Mouse (Mus musculus) ES-E14 (cell line): ENCODE data around the gene Cars2. TPM values are rescaled to one million over a fixed set of nuclear protein-coding genes. Genes with fewer than 3 reads are reported as not detected.

Experiments used
- DNase-seq: peaks from one replicate; pipeline ENCODE4 v3.0.0-alpha.2; 2013; ENCODE audit warnings: low read depth, low spot score
- H3K27ac ChIP-seq: 2 replicates; pipeline ENCODE4 v1.5.1; 2012; ENCODE audit warnings: low read depth, mild to moderate bottlenecking, low read length, moderate library complexity, mixed read lengths; ENCODE audit not compliant: poor library complexity, insufficient read depth, severe bottlenecking
- H3K36me3 ChIP-seq: 2 replicates; pipeline ENCODE4 v1.6.1; 2012; ENCODE audit warnings: mild to moderate bottlenecking, low read length, moderate library complexity, mixed read lengths; ENCODE audit not compliant: control insufficient read depth, poor library complexity, insufficient read depth, severe bottlenecking
- H3K4me1 ChIP-seq, 2 experiments: fragments of 150-350 bp in 1 of 2; sonication (generic) in 1 of 2; 2 replicates each; pipeline ENCODE4 v1.6.1; 2012; ENCODE audit warnings: low read length in 2 of 2, mild to moderate bottlenecking in 1 of 2, mixed read lengths in 1 of 2; ENCODE audit not compliant: control insufficient read depth in 2 of 2, insufficient read depth in 2 of 2, poor library complexity in 1 of 2
- H3K4me3 ChIP-seq, 2 experiments: fragments of 150-350 bp in 1 of 2; sonication (generic) in 1 of 2; 2 replicates each; pipeline ENCODE4 v1.5.1; 2012; ENCODE audit warnings: low read length in 2 of 2, low read depth in 1 of 2, mild to moderate bottlenecking in 1 of 2, mixed read lengths in 1 of 2; ENCODE audit not compliant: insufficient read depth in 1 of 2, poor library complexity in 1 of 2, severe bottlenecking in 1 of 2
- H3K9ac ChIP-seq: 2 replicates; pipeline ENCODE4 v1.6.1; 2012; ENCODE audit warnings: low read depth, mild to moderate bottlenecking, low read length, mixed read lengths; ENCODE audit not compliant: poor library complexity, insufficient read depth, severe bottlenecking
- H3K9me3 ChIP-seq: fragments of 150-350 bp; sonication (generic); 2 replicates; pipeline ENCODE4 v1.6.1; 2012; ENCODE audit warnings: low read depth, mild to moderate bottlenecking, low read length; ENCODE audit not compliant: control insufficient read depth, insufficient read depth
- CHD2 ChIP-seq: IDR thresholded peaks from 2 replicates; pipeline ENCODE4 v1.6.1; 2014; ENCODE audit warnings: mild to moderate bottlenecking, low read depth, low read length, inconsistent platforms
- HCFC1 ChIP-seq: IDR thresholded peaks from 2 replicates; pipeline ENCODE4 v1.6.1; 2012; ENCODE audit warnings: low read length, inconsistent platforms, borderline replicate concordance; ENCODE audit not compliant: insufficient read depth
- MAFK ChIP-seq: IDR thresholded peaks from 2 replicates; pipeline ENCODE4 v1.6.1; 2014; ENCODE audit warnings: mild to moderate bottlenecking, low read depth, low read length, inconsistent platforms; ENCODE audit not compliant: insufficient read depth
- ZC3H11A ChIP-seq: IDR thresholded peaks from 2 replicates; pipeline ENCODE4 v1.6.1; 2012; ENCODE audit warnings: low read depth, mild to moderate bottlenecking, inconsistent platforms, low read length, borderline replicate concordance
- ZNF384 ChIP-seq: IDR thresholded peaks from 2 replicates; pipeline ENCODE4 v1.6.1; 2012; ENCODE audit warnings: low read depth, low read length, inconsistent platforms
- in situ Hi-C, 2 experiments: fragments of 600-800 bp; cut with MboI; formaldehyde crosslinking; loops; one replicate each; pipeline ENCODE4 v1.15.1; 2025; ENCODE audit warnings: low sequenced_read_pairs in 2 of 2, inconsistent platforms in 1 of 2; ENCODE audit not compliant: unreplicated experiment in 2 of 2
- total RNA-seq: library from RNA; depleted of rRNA; stranded (reverse); fragments of 300-350 nt; gene quantifications from 2 replicates; pipeline ENCODE4 v1.2.3, GENCODE M21; 2012

Cars2 gene
- total RNA-seq, 1 experiment: 34.6 TPM

- Histone ChIP-seq H3K9me3 (no peaks in the 10 kb centered on the region), H3K9ac (peak overlapping the region; percentile 84), H3K4me1 (peaks cover 6 to 7% of the 10 kb centered on the region in 2 experiments; a peak in 1 of 4 replicates), H3K27ac (peak overlapping the region; percentile 85), H3K36me3 (peaks cover 11% of the 10 kb centered on the region), H3K4me3 (peak overlapping the region; percentile 92 to 98)
- in situ Hi-C loops: loop anchor here in 1 of 2 experiments (10.0 kb wide), 1 partner anchor 147 kb away; the partner anchor contains the start of gene 1700016D06Rik
- peak; percentile 95 for DNase-seq
- TF ChIP-seq ZC3H11A (no peak), ZNF384 (peak; percentile 99), HCFC1 (peak; percentile 77; the same call in 1 of the 2 replicates), CHD2 (peak; percentile 58; the same call in 1 of the 2 replicates)
These were observed 7.4 kb upstream of the Cars2 start for GRCm38 (mm10) chr8:11557768-11558629.

DNA sequence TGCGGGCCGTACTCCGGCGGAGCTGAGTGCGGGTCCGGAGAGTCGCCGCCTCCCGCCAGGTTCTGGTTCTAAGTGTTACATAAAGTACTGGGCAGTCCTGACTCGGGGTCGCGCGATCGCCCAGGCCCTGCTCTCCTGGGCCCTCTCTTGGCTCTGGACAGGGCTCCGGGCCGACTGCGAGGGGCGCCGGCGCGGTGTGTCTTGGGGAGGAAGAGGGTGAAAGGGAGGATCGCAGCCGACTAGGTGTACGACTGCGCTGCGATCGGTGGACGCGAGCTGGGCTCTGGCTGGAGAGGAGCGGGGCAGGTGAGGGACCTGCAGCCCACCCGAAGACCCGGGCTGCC lies 6.8 kb upstream of the Cars2 start:
- Histone ChIP-seq H3K36me3 (peaks cover 11% of the 10 kb centered on the region), H3K9me3 (no peaks in the 10 kb centered on the region), H3K4me3 (peak overlapping the region; percentile 78 to 92), H3K9ac (peak overlapping the region; percentile 84), H3K4me1 (peaks cover 6 to 7% of the 10 kb centered on the region in 2 experiments; a peak in 1 of 4 replicates), H3K27ac (peak overlapping the region; percentile 85)
- in situ Hi-C loops: loop anchor here in 1 of 2 experiments (10.0 kb wide), 1 partner anchor 147 kb away; the partner anchor contains the start of gene 1700016D06Rik
- no peak for TF ChIP-seq ZNF384
- TF ChIP-seq HCFC1: no peak
- no peak for TF ChIP-seq CHD2
- TF ChIP-seq ZC3H11A: no peak
- DNase-seq: no peak

GRCm38 (mm10) chr8:11556691-11557423 lies 6.3 kb upstream of the Cars2 start:
- peaks cover 6 to 7% of the 10 kb centered on the region in 2 experiments; a peak in 1 of 4 replicates for H3K4me1 ChIP-seq
- in situ Hi-C loops: loop anchor here in 1 of 2 experiments (10.0 kb wide), 1 partner anchor 148 kb away; the partner anchor contains the start of gene 1700016D06Rik
- H3K27ac ChIP-seq: peak overlapping the region; percentile 85
- TF ChIP-seq ZC3H11A (no peak), ZNF384 (no peak), MAFK (no peak), CHD2 (no peak), HCFC1 (no peak)
- H3K9ac ChIP-seq: peak overlapping the region; percentile 84
- H3K4me3 ChIP-seq: peak overlapping the region; percentile 78 to 92
- DNase-seq: no peak
- H3K36me3 ChIP-seq: peaks cover 8% of the 10 kb centered on the region
- H3K9me3 ChIP-seq: no peaks in the 10 kb centered on the region

- peak overlapping the region; percentile 92 for H3K27ac ChIP-seq
- H3K36me3 ChIP-seq: no peaks in the 10 kb centered on the region
- H3K9me3 ChIP-seq: no peaks in the 10 kb centered on the region
- H3K4me3 ChIP-seq: peak overlapping the region; percentile 78 to 92
- no peak for TF ChIP-seq ZNF384
- 0 out of 2 replicates have a peak, but pooled peaks have one; percentile 48 for TF ChIP-seq CHD2
- TF ChIP-seq HCFC1: peak; percentile 83
- in situ Hi-C loops: loop anchor here in 1 of 2 experiments (10.0 kb wide), 1 partner anchor 149 kb away; the partner anchor contains the start of gene 1700016D06Rik
- DNase-seq: peak; percentile 99
- peak overlapping the region; percentile 86 for H3K9ac ChIP-seq
- H3K4me1 ChIP-seq: peaks cover 3 to 7% of the 10 kb centered on the region in 2 experiments; a peak in 1 of 4 replicates
These were observed 5.4 kb upstream of the Cars2 start for GRCm38 (mm10) chr8:11555720-11556591.
